Mouse (Mus musculus) embryonic facial prominence, embryonic 14.5 days (tissue): ENCODE results near the gene Nfatc2ip. TPM values are rescaled to one million over a fixed set of nuclear protein-coding genes. Genes with fewer than 3 reads are reported as not detected.

Experiments used
- microRNA-seq: library from miRNA; unstranded; fragments of <30 nt; microRNA quantifications from one replicate; pipeline ENCODE4, GENCODE M21; 2016; ENCODE audit warnings: borderline number of aligned reads
- polyA plus RNA-seq: library from polyadenylated mRNA; unstranded; fragments of >200 nt; fragmentation: Nextera tagmentation; extraction: Ambion mirVana; gene quantifications from 2 replicates; pipeline ENCODE4 v1.2.1, GENCODE M21; 2014

The Nfatc2ip gene
- polyA plus RNA-seq, 1 experiment from 2014 or later: 2.6 TPM

Small RNA genes within 50 kb of the gene (microRNA-seq; reads per million reads assigned to microRNA genes)
- not detected for gene Mir7058

Other genes starting within 250 kb of the Nfatc2ip start
- gene Xpo6, start 196.2 kb downstream of the Nfatc2ip start, polyA plus RNA-seq: 53.3 and 54.3 TPM in 2 replicates
- gene Sbk1, start 124.1 kb downstream of the Nfatc2ip start, polyA plus RNA-seq: 36.3 and 46.6 TPM in 2 replicates
- 2.3 TPM in 2 replicates for gene Lat, start 27.2 kb downstream of the Nfatc2ip start, polyA plus RNA-seq
- gene Spns1, start 19.3 kb downstream of the Nfatc2ip start, polyA plus RNA-seq: 40.4 and 43.8 TPM in 2 replicates
- gene Cd19, start 18.2 kb upstream of the Nfatc2ip start, polyA plus RNA-seq: 0.19 and 0.28 TPM in 2 replicates
- 26.4 and 28.9 TPM in 2 replicates for gene Rabep2, start 32.0 kb upstream of the Nfatc2ip start, polyA plus RNA-seq
- 235 and 334 TPM in 2 replicates for gene Atp2a1, start 66.4 kb upstream of the Nfatc2ip start, polyA plus RNA-seq
- 44.3 and 46.3 TPM in 2 replicates for gene Sh2b1, start 78.7 kb upstream of the Nfatc2ip start, polyA plus RNA-seq
- gene Tufm, start 90.6 kb upstream of the Nfatc2ip start, polyA plus RNA-seq: 127 and 130 TPM in 2 replicates
- 49.8 and 54.8 TPM in 2 replicates for gene Atxn2l, start 106.7 kb upstream of the Nfatc2ip start, polyA plus RNA-seq
- 158 and 167 TPM in 2 replicates for gene Eif3c, start 169.7 kb upstream of the Nfatc2ip start, polyA plus RNA-seq
- 0.97 and 1.8 TPM in 2 replicates for gene Apobr, start 188.2 kb upstream of the Nfatc2ip start, polyA plus RNA-seq
- gene Cln3, start 189.1 kb upstream of the Nfatc2ip start, polyA plus RNA-seq: 27.8 and 31.8 TPM in 2 replicates
- gene Il27, start 198.2 kb upstream of the Nfatc2ip start, polyA plus RNA-seq: not detected in 2 replicates
- 29.3 and 39.9 TPM in 2 replicates for gene Nupr1, start 234.1 kb upstream of the Nfatc2ip start, polyA plus RNA-seq